Mouse (Mus musculus) embryonic fibroblast, embryonic 13.5 days (primary cell): ENCODE results near the gene Olfml2a.

Experiments used
- CTCF ChIP-seq: IDR thresholded peaks from 2 replicates; pipeline ENCODE4 v1.5.1; 2011; ENCODE audit warnings: mild to moderate bottlenecking, control low read depth, low read length, moderate library complexity, borderline replicate concordance; ENCODE audit not compliant: insufficient read depth
- POLR2A ChIP-seq: IDR thresholded peaks from 2 replicates; pipeline ENCODE4 v1.6.1; 2011; ENCODE audit warnings: low read depth, mild to moderate bottlenecking, control low read depth, low read length, moderate library complexity

DNA sequence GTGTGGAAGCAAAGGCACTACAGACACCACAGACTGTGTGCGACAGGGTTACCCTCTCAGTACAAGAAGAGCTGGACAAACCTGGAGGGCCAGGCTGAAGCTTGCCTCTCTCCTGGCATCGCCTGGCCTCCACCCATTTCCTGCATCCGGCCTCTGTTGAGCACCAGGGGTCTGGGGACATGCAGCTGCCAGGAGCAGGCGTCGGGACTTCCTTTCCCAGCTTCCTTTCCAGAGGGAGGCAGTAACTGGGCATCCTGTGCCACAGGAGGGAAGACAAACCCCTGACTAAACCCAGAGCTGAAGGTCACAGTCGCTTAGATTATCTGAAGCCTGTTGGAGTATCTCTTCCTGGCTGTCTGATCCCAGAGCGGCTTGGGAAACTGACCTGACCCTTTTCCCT is 15.8 kb downstream of the Olfml2a start:
- no peak for TF ChIP-seq CTCF
- TF ChIP-seq POLR2A = no peak
